Mouse (Mus musculus): ENCODE data around the gene Krt28. TPM values are rescaled to one million over a fixed set of nuclear protein-coding genes. Genes with fewer than 3 reads are reported as not detected.

Gene Krt28
- total RNA-seq (2023), result not detected

GRCm38 (mm10) chr11:99374803-99375202 lies at the start of gene Krt28:
Gene Krt28, minus strand, starts transcription at chr11:99374903.

GRCm38 (mm10) chr11:99422159-99422558 lies 47.5 kb upstream of the Krt28 start, which contains the start of gene Krt12:
Gene Krt12, minus strand, starts transcription at chr11:99422259.

GRCm38 (mm10) chr11:99389264-99389663 lies 14.6 kb upstream of the Krt28 start, which contains the start of gene Krt10:
Gene Krt10, minus strand, starts transcription at chr11:99389364.

GRCm38 (mm10) chr11:99351004-99351403 lies 23.7 kb downstream of the Krt28 start, which contains the start of gene Krt27:
Gene Krt27, minus strand, starts transcription at chr11:99351104.

GRCm38 (mm10) chr11:99337866-99338265 lies 36.8 kb downstream of the Krt28 start, which contains the start of gene Krt26:
Gene Krt26, minus strand, starts transcription at chr11:99337966.

GRCm38 (mm10) chr11:99322851-99323250 lies 51.9 kb downstream of the Krt28 start, which contains the start of gene Krt25:
Gene Krt25, minus strand, starts transcription at chr11:99322951.

Other genes with a start within 250 kb of the Krt28 start
- 1,508 TPM for gene Ccr7, start 219.8 kb downstream of the Krt28 start, total RNA-seq (2023)
- gene Smarce1, start 143.9 kb downstream of the Krt28 start, total RNA-seq (2023), result 193 TPM
- gene Krt222, start 130.8 kb downstream of the Krt28 start, total RNA-seq (2023), result 0.53 TPM
- gene Krt24, start 89.6 kb downstream of the Krt28 start, total RNA-seq (2023), result not detected
- not detected for gene Krt25, start 52.0 kb downstream of the Krt28 start, total RNA-seq (2023)
- gene Krt26, start 36.9 kb downstream of the Krt28 start, total RNA-seq (2023), result not detected
- gene Krt27, start 23.8 kb downstream of the Krt28 start, total RNA-seq (2023), result not detected
- gene Krt10, start 14.5 kb upstream of the Krt28 start, total RNA-seq (2023), result 4.6 TPM
- not detected for gene Krt12, start 47.4 kb upstream of the Krt28 start, total RNA-seq (2023)
- gene Krt20, start 63.2 kb upstream of the Krt28 start, total RNA-seq (2023), result not detected
- not detected for gene Krt23, start 118.2 kb upstream of the Krt28 start, total RNA-seq (2023)
- not detected for gene Krt39, start 146.4 kb upstream of the Krt28 start, total RNA-seq (2023)
- not detected for gene Krt40, start 168.3 kb upstream of the Krt28 start, total RNA-seq (2023)
- not detected for gene Krtap3-3, start 176.0 kb upstream of the Krt28 start, total RNA-seq (2023)
- gene Krtap3-2, start 181.9 kb upstream of the Krt28 start, total RNA-seq (2023), result not detected
- not detected for gene Gm11939, start 184.6 kb upstream of the Krt28 start, total RNA-seq (2023)
- gene Krtap3-1, start 191.7 kb upstream of the Krt28 start, total RNA-seq (2023), result not detected
- not detected for gene Krtap1-5, start 206.1 kb upstream of the Krt28 start, total RNA-seq (2023)
- gene Krtap1-4, start 208.8 kb upstream of the Krt28 start, total RNA-seq (2023), result not detected
- gene Krtap1-3, start 216.4 kb upstream of the Krt28 start, total RNA-seq (2023), result not detected
- not detected for gene Krtap9-3, start 223.2 kb upstream of the Krt28 start, total RNA-seq (2023)
- not detected for gene Gm11938, start 228.4 kb upstream of the Krt28 start, total RNA-seq (2023)
- gene Gm11937, start 235.3 kb upstream of the Krt28 start, total RNA-seq (2023), result not detected
- gene Krtap2-4, start 239.9 kb upstream of the Krt28 start, total RNA-seq (2023), result not detected
- gene Gm11562, start 245.5 kb upstream of the Krt28 start, total RNA-seq (2023), result not detected